Mouse (Mus musculus): ENCODE data around the gene P4ha2.

The P4ha2 gene

DNA sequence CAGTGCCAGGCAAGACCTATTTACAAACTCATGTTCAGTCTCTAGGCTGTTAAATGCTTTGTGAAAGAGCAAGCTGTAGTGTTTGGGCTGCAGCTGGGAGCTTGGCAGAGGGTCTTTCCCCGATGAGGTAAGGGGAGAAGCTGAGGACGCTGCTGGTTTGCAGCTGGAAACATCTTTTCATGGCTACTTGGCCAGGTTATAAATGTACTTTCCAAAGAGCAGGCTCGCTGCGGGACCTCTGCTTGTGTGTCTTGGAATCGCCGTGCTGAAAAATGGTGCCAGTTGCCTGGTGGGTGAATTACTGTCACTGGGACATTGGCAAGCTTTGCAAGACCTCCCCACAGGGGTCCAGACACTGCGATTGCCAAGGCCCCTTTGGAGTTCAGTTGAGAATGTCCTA lies 7.3 kb downstream of the P4ha2 start:
- DNase-seq (ENCODE audit: low read depth, low spot score) = no peak

DNA sequence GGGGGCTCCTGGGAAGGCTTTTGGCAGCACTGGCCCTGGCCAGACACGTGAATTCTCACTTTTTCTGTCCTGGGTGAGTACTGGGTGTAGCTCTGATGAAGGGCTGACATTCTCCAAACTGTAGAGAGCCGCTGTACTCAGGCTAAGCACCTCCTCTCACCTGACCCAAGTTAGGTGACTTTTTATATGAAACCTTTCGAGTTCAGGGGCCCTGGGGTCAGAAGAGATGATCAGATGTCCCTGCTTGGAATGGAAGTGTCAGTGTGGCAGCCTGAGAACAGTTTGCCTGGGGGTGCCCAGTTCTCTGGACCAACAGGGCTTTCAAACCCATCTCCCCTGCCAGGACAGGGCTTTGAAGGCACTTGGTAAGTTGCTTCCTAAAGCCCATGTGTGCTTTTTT lies 8.2 kb downstream of the P4ha2 start:
- no peak for DNase-seq (ENCODE audit: low read depth, low spot score)

DNA sequence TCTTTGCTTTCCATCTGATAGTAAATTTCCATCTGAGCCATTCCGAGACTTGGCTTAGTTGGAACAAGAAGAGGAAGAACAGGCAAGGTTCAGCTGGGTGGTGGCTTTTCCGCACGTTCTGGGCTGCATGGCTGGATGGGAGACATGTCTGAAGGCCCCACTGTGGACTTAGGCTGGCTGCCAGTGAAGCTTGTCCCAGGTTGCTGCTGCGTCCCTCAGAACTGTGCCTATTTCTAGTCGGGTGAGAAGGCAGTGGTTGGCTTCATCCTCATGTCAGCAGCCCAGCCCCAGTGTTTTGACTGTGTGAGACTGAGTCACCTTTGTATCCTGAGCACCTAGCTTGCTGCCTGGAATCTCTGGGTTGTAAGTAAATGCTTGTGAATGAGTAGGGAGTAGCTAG lies 9.0 kb downstream of the P4ha2 start:
- no peak for DNase-seq (ENCODE audit: low read depth, low spot score)

DNA sequence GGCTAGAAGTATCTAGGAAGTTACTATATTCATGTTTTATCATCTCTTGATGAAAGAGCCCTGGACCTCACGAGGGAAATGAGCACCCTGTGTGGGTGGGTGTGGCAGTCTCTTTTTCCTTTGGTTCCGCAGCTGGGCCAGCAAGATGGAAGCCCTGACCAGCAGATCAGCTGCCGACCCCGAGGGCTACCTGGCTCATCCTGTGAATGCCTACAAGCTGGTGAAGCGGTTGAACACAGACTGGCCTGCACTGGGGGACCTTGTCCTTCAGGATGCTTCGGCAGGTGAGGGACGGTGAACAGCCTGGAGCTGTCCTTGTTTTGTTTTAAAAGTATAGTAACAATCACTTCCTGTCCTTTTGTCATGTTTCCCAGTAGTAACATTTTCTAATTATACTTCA lies 11.4 kb downstream of the P4ha2 start:
- no peak for DNase-seq (ENCODE audit: low read depth, low spot score)

DNA sequence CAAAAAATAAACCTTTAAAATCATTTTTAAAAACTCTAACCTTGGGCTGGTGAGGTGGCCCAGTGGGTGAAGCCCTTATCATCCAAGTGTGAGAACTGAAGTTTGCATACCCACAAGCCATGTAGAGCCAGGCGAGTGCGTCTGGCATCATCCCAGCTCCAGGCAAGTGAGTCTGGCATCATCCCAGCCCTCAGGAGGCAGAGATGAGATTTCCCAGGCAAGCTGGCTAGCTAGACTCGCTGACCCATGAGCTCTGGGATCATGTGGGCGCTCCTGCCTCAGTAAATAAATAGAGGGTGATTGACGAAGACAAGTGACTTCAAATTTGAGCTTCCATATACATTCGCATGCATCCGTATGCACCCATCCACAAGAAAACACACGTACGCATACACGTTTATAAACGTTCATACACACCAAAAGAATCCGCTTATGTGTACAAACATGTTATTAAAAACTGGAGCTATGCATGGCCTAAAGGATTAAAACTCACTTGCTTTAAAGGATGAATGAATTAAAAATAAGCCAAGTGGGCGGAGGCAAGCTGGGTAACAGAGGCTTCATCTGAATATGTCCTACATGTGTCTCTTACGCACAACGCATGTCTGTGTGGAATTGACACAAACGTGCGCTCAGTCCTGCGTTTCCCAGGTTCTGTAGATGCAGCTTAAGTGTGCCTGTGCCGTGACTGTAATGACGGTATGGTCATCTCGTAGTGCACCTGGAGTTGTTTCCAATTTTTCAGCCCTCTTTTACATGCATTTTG lies 12.3 kb downstream of the P4ha2 start:
- DNase-seq (ENCODE audit: low read depth, low spot score) = no peak

DNA sequence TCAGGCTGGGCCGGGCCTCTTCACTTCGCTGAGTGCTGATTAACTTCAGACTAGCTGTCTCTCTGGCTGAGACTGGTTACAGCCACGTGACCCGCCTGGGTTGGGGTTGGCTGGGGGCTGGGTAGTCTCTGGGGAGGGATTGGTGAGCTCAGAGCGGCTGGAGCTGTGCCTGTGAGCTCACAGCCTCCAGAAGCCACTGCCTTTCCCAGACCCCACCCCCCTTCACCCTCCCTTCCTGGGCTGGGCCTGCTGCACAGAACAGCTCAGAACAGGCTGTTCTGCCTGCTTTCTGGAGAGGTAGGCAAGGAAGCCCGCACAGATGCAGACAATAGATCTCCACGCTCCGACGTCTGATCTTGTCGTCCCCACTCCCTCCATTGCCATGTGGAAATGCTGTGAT lies 13.0 kb downstream of the P4ha2 start:
- no peak for DNase-seq (ENCODE audit: low read depth, low spot score)

DNA sequence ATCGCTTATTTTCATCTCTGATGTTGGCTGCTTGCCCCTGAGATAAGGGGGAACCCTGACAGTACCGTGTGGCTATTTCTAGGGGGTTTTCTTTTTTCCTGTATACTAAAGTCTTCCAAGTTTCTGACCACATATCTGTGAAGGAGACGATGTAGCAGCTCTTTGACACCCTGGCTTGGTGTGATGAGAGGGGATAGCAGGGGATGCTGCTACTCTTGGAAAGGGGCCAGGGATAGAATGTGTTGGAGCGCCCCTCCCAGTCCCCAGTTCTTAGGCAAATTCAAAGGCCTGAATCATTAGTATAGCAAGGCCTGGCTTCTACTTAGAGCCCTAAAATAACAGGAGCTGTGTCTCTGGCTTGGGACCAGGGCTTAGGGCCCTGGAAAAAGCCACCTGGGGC lies 13.5 kb downstream of the P4ha2 start:
- no peak for DNase-seq (ENCODE audit: low read depth, low spot score)

DNA sequence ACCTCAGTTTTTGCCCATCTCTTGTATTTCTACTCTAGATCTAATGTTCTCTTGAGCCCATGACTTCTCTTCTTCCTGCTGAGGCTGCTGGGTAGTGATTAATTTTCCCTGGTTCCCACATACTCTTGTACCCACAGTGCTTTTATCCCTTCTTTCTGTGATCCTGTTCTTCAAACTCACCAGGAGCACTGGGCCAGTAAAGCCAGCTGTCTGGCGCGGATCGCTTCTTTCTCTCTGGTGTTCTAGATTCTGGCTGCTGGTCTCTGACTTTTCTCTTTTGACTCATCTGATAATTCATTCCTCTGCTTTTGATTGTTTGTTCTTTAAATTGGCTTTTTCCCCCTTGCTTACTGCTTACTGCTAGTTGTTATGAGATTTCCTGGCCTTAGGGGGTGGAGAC lies 14.9 kb downstream of the P4ha2 start:
- no peak for DNase-seq (ENCODE audit: low read depth, low spot score)

DNA sequence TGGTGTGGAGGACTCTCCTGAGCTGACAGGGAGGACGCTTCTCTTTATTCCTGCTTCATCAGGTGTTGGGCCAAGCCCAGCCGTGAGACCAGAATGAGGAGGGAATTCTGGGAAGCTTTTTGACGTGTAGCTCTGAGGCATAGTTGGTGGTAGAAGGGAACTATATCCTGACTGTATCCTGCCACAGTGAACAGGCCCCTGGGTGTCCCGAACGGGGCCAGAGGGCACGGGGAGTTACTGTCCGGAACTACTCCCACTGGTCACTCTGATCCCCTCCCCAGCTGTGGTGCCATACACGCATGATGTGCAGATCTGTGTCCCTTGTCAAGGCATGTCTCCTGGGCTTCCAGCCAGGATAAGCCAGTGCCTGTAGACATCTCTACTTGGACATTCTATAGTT lies 15.4 kb downstream of the P4ha2 start:
- DNase-seq (ENCODE audit: low read depth, low spot score) = no peak

DNA sequence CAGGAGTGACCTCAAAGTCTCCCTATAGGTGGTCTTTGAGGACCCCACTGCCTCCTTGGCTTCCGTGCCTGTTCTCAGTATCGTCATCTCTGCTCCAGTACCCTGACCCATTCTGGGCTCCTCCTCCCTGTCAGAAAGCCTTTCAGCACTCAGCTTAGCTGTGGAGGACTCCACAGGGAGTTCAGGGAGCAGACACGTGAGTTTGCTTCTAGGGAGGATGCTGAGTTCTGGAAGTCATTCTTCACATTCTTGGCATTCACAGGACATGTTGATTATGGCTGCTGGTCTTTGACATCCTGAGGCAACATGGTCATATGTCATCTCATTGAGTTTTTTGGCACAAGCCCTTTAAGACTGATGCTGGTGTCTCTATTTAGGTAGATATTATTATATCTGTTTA lies 16.0 kb downstream of the P4ha2 start:
- DNase-seq (ENCODE audit: low read depth, low spot score) = no peak

DNA sequence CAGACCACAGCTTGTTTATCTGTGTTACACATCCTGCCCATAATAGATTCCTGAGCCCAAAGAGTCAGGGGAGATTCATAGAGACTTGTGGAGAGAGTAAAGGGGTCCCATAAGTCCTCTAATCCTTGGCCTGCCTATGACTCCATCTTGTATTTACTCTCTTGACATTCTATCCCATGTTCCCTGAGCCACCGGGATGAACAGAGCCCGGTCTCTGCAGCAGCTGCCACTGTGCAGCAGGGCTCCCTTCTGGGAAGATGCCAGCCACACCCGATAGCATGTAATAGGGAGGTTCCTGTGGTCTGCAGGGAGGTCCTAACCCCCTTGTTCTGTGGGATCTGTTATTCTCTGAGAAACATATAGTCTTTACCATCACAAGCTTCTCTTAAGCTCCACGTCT lies 16.5 kb downstream of the P4ha2 start:
- DNase-seq (ENCODE audit: low read depth, low spot score) = no peak

DNA sequence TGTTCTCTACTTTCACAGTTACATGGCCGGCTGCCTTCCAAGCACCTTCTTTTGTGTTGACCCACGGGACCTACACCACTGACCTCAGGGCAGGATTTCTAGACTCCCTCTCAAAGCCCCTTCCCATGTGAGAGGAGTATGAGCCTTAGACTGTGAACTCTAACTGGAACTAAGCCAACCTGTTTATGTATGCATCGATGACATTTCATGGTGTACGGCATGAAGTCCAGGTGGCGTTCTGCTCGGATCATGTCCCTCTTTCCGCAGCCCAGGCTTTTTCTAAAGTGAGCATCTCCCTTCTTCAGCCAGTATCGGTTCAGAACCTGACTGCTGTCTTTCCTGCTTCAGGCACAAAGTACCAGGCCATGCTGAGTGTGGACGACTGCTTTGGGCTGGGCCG lies 17.2 kb downstream of the P4ha2 start:
- no peak for DNase-seq (ENCODE audit: low read depth, low spot score)

DNA sequence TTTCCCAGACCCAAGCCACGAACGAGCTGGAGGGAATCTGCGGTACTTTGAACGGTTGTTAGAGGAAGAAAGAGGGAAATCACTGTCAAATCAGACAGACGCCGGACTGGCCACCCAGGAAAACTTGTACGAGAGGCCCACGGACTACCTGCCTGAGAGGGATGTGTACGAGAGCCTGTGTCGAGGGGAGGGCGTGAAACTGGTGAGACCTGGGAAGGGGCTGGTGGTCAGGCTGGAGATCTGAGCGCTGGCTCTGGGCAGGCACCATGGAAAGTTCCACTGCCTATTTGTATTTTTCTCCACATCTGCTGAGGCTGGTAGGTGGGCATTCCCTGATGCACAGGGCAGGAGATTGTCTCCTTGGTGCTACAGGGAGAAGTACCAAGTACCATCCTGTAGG lies 19.2 kb downstream of the P4ha2 start:
- no peak for DNase-seq (ENCODE audit: low read depth, low spot score)

DNA sequence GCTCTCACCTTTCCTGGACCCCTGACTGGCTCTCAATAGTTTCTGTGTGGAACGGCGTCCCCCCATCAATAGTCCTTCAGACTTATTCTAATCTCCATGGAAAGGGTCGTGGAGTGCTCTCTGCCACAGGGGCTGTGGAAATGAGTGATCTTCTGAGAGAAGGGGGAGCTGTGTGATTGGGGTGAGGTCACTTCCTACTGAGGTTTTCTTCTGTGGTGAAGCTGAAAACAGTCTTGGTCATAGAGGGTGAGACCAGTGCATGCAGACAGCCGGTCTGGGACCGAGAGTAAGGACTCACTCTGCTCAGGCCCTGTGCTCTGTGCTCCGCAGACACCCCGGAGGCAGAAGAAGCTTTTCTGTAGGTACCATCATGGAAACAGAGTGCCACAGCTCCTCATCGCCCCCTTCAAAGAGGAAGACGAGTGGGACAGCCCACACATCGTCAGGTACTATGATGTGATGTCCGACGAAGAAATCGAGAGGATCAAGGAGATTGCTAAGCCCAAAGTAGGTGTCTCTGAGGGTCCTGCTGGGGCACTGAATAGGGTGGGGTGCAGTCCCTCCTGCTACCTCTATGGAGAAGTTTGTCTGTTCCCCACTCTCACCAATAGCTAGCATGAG lies 20.0 kb downstream of the P4ha2 start:
- no peak for DNase-seq (ENCODE audit: low read depth, low spot score)

DNA sequence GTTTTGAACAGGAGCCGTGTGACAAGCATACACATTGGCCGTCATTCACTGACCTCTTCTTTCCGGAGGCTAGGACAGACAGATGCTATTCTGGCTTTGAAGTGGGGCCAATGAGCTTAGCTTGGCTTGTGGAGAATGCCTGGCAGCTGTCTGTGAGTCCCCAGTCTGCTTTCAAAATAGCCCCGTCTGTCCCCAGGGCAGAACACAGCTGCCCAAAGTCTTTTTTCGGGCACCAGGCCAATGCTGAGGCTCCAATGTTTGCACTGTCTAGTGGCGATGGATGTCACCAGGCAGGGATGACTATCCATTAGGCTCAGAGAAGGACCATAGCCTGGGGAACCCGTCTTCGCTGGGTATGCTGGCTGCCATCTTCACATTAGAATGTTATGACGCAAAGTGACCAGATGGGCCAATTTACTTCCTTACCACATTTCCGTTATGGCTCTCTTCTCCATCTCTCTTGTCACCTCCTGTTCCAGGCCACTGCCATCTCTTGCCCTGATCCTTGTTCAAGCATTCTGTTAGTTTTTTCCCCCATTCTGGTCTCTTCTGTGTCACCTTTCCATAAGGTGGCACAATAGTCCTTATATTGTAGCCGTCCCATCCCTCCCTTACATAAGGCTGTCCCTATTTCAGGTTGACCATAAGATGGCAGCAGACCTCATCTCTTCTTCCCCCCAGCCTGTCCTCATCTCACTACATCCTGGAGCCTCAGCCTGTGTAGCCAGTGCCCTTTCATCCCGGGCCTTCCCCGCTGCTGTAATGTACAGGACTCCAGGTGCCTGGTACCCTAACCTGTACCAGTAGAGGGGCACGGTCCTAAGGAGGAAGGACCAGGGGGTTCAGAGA lies 22.7 kb downstream of the P4ha2 start:
- no peak for DNase-seq (ENCODE audit: low read depth, low spot score)

DNA sequence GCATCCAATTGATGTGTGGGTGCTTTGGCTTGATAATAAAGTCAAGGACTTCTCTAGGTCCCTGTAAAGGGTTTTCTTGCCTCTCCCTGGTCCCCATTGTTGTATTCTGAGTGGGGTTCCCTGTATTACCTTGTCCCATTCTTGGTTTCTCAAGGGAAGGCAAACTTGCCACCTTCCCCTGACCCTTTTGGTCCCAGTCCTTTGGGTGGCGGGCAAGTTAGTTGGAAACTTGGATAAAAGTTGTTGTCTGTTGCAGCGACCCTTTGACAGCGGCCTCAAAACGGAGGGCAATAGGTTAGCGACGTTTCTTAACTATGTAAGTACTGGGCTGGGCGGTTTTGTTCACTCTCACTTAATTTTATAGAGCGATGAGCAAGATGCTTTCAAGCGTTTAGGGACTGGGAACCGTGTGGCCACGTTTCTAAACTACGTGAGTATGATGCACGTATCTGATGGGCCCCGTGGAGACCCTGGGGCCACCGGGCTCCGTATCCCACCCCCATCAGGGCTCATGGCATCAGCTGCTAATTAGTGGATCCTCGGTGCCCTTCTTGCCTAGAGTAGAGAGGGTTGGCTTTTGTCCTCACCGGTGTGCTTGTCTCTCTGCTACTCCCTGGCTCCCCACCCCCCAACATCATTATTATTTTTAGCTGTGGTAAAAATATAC lies 26.2 kb downstream of the P4ha2 start:
- DNase-seq (ENCODE audit: low read depth, low spot score) = no peak

DNA sequence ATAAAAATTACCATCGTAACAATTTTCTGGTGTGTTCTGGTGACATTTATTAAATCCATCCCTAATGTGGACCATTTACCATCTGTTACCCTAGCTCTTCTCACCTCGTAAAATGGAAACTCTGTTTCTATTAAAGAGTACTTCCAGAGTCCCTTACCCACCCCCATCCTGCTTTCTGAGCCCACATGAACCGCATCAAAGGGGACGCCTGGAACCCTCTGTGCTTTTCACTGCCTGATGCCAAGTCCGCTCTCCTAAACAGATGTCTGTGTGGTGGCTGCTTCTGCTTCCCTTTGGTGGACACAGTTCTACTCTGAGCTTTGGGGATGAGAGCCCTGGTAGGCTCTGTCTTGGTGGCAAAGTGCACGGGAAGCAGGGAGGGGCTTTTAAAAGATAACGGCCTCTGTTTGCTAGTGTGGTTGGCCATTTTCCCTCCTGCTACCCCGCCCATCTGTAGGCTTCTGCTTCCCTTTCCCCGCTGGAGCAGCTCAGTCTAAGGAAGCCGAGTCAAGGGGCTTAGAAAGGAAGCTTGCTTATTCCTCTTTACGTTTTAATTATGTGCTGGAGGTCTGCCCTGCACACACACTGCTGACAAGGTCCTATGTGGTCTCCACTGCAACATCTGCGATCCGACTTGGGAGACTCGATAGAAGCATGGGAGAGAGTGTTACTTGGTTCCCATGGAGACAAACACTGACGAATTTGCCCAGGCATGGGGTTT lies 26.9 kb downstream of the P4ha2 start:
- DNase-seq (ENCODE audit: low read depth, low spot score) = no peak

DNA sequence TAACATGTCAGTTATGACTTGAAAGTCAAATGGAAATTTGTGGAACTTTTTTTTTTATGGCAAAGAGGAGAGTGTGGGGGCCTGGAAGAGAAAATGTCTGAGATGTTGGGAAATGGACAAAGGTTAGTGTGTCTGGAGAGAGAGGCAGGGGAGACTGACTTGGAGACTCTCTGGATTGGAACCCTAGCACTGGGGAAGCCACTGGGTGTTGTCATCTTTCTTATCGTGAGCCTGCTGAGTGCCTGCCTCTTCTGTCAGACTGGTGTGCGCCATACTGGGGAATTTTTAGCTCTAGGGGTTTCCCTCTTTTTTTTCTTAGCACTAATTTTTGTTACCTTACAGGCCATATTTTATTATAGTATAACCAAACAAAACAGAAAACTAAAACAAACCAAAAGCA lies 27.5 kb downstream of the P4ha2 start:
- no peak for DNase-seq (ENCODE audit: low read depth, low spot score)

DNA sequence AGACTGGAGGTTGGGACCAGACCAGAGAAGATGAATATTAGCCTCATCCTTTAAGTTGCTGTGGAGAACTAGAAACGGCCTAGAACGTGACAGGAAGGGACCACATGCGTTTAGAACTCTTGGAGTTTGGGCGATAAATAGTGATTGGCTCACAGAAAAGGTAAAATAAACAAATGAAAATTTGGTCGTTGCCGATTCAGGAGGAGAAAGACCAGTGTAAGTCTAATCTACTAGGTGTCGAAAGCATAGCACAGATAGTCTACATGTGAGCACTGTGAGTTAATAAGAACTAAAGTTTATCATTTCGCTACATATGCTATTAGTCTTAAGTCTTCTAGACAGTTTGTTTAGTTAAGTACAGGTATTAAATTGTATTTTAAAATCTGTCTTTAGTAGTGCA lies 30.1 kb downstream of the P4ha2 start:
- no peak for DNase-seq (ENCODE audit: low read depth, low spot score)

DNA sequence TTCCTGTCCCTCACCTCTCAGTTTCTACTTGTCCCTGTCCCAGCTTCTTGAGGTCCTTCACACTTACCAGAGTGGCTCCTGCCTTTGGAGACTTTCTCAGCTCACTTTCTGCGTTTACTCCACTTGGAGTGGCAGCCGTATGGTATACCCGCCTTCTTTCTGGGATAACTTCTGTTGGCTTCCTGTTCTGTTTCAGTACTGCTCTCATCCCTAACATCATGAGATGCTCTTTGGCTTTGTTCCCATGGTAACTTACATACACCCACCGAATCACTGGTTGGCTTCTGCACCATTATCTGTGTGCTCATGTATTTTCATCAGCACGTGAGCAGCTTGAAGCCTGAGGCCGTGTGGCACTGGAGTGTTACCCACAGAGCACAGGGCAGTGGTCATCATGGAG lies 30.8 kb downstream of the P4ha2 start:
- DNase-seq (ENCODE audit: low read depth, low spot score) = no peak

DNA sequence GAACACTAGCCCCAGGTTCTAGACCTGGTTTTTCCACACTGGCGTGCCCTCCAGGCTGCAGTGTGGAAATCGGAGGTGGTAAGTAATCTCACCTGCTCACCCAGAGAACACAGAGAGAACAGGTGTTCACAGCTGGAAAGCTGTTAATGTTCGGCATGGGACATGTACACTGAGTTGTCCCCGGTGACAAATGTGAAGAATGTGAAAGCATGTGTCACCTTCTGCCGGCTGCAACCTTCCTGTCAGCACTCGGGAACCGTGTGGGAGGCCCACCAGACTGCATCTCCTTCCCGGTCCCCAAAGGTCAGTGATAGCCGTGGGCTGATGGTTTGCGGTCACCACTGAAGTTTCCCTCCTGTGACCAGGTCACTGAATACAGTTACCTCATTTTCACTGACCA lies 32.4 kb downstream of the P4ha2 start:
- no peak for DNase-seq (ENCODE audit: low read depth, low spot score)

DNA sequence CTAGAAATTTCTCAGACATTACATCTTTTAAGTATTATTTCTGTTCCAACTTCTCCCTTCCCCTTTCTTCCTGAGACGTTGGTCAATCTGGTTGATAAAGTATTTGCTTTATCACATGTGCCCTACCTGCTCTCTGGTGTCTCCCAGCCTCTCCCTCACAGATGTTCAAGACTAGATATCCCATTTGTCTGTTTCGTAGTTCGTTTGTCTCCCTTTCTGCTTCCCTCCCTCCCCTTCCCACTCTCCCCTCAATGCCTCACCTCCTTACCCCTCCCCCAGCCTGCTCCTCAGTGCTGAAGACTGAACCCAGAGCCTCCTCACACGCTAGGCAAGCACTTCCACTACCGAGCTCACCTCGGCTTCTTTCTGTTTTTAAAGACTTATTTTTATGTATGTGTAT lies 35.0 kb downstream of the P4ha2 start:
- no peak for DNase-seq (ENCODE audit: low read depth, low spot score)
